Mouse (Mus musculus) mature B cell (primary cell): Measurements from ENCODE around the gene Nptn.
"Not testable (repeated sequence)": the region's sequence is repeated elsewhere in the genome, so short reads cannot be mapped to it uniquely, and the experiment has no call there.

Source experiments
- in situ Hi-C: fragments of 300-500 bp; cut with MboI; formaldehyde crosslinking; loops from 2 replicates; pipeline ENCODE4 v1.14.3; 2019

The Nptn gene

DNA sequence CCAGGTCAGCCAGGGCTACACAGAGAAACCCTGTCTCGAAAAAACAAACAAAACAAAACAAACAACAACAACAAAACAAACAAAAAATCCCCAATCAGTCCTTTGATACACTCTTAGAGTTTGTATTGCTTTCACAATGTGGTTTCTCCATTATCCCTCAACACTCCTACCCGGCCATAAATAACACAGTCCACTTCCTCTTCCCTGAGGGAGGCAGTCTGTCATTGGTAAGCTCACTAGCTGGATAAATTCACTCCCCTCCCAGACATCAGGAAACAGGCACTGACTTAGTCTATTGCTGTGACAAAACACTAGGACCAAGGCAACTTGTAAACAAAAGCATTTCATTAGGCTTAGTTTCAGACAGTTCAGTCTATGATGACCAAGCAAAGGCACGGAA is 21.8 kb upstream of the Nptn start:
- in situ Hi-C loops: no loop called here

- in situ Hi-C loops: not testable (repeated sequence)
Measured at GRCm38 (mm10) chr9:58565945-58566344, 16.1 kb upstream of the Nptn start.

DNA sequence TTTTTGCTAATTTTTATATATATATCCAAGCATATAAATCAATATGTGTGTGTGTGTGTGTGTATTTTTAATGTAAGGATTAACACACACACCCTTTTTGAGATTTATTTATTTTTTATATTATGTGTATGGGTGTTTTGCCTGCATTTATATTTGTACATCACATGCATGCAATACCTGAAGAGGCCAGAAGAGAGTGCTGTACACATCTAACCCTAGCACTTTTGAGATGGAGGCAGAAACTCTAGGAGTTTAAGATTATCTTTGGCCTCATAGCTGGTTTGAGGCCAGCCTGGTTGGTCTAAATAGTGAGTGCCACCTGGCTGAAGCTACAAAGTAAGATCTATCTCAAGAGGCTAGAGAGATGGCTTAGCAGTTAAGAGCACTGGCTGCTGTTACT is 14.4 kb upstream of the Nptn start:
- in situ Hi-C loops: no loop called here

DNA sequence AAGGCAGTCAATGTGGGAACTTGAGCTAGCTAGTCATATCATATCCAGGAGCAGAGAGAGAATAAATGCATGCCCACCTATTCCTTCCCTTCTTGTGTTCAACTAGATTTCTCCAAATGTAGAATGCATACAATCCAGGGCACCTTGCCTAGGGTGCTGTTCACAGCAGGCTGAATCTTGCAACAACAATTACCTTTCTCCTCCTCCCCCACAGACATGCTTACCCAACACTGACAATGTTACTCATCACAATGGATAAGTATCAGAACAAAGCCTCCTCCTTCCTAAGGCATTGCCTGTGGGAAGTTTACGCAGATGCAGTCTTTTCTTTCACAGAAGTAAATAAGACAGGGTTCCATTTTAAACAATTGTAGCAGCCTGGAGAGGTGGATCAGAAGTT is 11.0 kb upstream of the Nptn start:
- in situ Hi-C loops: no loop called here

DNA sequence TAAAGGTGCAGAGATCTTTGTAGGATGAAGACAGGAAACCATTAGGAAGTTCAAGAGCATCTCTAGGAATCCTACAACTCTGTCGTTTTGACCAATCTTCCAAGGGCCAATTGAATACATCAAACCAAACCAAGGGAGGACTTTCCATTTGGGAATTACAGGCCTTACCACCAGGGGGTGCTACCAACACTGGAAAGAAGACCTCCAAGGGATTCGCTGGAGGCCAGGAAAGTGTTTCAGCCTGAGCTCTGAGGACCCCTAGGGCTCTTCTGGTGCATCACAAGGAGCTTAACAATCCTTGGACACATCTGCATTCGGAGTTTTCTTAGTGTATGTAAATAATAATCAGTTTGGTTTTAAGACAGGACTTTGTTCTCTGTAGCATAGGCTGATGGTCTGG is 3.4 kb upstream of the Nptn start:
- in situ Hi-C loops: no loop called here

DNA sequence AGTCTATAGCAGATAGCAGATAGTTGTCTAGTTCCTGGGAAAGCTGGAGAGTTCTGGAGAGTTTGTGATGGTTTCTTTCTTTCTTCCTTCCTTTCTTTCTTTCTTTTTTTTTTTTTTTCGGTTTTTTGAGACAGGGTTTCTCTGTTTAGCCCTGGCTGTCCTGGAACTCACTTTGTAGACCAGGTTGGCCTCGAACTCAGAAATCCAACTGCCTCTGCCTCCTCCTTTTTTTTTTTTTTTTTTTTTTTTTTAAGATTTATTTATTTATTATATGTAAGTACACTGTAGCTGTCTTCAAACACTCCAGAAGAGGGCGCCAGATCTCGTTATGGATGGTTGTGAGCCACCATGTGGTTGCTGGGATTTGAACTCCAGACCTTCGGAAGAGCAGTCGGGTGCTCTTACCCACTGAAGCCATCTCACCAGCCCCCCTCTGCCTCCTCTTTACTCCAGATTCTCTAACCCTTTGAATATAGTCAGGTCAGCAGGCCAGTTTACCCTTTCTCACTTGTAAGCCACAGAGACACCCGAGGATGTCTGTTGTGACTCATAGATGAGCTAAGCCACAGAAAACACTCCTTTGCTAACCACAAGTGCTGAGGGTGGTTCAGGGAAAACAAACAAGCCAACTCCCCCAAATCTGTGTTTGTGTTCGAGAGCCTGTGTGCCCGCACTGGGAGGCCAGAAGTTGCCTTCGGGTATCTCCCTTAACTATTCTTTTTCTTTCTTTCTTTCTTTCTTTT is 1.4 kb upstream of the Nptn start:
- in situ Hi-C loops: not testable (repeated sequence)

- in situ Hi-C loops: no loop called here
Measured at GRCm38 (mm10) chr9:58581283-58581930, 633 bp upstream of the Nptn start.

DNA sequence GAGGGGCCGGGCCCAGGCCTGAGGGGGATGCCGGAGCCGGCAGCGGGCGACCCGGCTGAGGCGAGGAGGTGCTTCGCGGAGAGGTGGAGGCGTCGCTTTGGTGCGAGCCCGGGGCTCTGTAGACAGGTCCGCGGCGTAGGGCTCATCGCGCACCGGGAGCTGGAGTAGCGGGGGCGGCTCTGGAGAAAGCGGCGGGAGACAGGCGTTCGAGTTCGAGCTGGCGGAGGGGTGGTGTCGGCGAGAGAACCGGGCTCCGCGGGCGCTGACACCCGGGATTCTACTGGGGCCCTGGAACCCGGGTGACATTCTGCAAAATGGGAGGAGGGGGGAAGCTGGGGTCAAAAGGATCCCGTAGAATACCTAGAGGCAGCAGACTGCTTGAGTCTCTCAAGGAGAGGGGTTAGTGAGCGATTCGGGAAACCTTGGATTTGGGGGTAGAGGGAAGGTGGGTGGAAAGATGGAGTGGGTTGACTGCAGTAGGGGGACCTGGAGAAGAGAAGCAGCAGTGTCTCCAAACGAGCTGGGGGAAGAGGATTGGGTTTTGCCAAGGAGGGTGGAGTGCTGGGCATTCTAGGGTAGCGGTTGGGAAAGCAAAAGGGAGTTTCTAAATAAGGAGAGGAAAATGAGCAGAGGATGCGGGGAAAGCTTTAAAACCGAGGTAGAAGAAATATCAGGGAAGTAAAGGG is 684 bp downstream of the Nptn start:
- in situ Hi-C loops: no loop called here

- in situ Hi-C loops: no loop called here
Measured at GRCm38 (mm10) chr9:58583267-58583641, 1.2 kb downstream of the Nptn start.

GRCm38 (mm10) chr9:58584323-58584722 is 2.3 kb downstream of the Nptn start:
- in situ Hi-C loops: no loop called here

DNA sequence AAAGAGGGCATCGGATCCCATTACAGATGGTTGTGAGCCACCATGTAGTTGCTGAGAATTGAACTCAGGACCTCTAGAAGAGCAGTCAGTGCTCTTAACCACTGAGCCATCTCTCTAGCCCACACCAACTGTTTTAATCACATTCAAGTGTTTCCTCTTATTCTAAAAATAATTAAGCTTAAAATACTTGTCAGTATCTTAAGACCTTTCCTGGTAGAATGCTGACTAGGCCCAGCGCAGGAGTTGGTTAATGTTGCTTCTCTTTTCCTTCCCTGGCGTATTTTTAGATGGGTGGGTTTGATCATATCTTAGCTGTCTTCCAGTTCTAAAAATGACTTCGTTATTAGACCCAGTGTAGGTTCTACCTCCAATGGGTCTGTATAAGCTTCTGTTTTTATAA is 6.6 kb downstream of the Nptn start:
- in situ Hi-C loops: no loop called here

GRCm38 (mm10) chr9:58595313-58595712 is 13.3 kb downstream of the Nptn start:
- in situ Hi-C loops: no loop called here

DNA sequence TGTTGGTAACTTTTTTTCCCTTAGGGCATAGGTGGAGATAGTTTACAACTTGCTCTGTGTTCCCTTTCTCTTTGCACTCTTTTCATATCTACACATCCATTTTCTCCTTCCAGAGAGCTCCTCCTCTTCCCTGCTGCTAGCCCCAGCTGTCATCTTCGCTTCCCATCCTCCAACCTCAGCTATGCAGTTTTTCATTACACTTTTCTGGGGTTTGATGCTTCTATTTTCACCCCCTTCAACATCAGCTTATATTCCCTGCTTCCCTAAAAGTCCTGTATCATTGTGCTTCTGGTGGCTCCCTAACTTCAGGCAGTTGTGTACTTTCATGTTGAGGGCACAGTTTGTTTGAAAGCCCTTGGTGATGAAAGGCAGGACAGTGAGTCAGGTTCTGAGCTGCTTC is 31.8 kb downstream of the Nptn start:
- in situ Hi-C loops: no loop called here

- in situ Hi-C loops: no loop called here
Measured at GRCm38 (mm10) chr9:58615064-58615938, 33.3 kb downstream of the Nptn start.

- in situ Hi-C loops: no loop called here
Measured at GRCm38 (mm10) chr9:58623009-58623408, 41.0 kb downstream of the Nptn start.

DNA sequence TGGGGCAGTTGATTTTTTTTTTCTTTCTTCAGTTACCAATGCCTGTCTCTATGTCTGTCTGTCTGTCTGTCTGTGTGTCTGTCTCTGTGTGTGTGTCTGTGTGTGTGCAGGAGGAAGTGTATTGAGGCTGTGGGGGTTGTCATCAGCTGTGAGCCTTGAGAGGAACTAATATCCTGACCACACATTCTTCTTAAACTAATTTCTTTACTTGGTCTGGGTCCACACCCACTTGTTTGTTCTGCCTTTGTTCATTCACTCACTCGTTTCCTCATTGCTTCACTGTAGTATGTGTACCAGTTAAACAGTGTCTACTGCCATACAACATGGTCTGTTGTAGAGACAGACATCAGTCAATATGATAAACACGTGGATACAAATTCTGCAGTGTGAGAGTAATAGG is 45.2 kb downstream of the Nptn start:
- in situ Hi-C loops: no loop called here

DNA sequence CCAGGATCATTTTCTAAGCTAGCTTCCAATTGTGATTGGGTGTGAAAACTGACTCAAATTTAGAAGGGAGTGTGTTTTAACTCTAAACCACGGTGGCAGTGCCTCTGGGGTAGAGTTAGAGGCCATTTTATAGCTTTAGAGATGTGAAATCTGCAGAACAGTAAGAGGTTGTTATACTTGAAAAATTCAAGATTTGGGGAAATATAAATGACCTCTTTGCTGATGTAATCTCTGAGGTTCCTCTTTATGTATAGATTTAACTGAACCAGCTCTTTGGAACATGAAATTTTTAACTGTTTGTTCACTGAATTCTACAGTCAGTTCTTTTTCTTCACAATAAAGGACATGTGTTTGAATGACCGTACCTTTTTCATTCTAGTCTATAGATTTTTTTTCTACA is 48.4 kb downstream of the Nptn start:
- in situ Hi-C loops: no loop called here

DNA sequence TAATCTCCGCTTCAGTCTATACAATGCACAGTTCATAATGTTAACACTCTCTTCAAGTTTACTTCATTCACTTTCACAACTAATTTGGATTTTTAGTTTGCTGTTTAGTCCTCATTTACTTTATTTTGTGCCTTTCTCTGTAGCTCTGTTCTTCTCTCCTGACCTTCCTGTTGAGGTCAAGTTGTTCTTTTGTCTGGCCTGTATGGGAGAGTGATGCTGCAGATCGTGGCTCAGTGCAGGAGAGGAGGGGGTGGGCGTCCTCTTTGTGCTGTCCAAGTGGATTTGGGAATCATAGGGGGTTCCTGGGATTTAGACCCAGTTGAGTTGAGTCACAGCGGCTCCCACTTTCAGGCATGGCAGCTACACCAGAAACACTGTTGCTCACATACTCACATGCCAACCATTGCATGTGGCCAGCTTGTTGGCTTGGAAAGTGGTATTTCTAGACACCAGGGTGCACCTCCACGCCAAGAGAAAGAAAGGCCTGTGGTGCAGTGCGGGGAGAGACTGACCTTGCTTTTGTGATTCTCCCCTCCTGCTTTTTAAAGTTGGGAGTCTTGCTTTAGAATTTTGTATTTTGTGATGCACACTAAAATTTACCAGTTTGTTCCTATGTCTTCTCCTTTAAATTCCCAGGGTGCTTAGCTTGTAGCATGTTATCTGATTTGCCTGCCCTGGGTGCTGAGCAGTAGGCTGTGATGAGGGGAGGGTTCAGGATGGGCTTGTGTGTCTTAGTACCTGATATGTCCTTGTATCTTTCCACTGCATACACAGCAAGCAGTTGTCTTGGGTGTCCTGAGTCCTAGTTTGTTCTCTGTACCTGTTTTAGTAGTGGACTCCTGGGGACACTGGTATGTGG is 66.6 kb downstream of the Nptn start:
- in situ Hi-C loops: no loop called here

DNA sequence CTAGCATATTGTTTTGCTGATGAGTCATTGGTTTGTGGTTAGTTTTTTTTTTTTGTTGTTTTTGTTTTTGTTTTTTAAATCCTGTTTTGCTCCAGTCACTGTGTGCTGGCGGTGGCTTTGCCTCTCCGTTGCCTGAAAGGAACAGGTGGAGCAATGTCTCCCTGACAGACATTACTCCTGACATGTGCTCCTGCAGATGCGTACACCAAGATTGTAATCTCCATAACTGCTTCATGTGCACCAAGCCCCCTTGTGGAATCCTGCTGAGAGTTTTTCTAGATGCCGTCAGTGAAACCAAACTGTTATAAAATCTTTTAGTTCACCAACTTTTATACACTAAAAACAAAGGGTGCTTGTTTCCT is 67.2 kb downstream of the Nptn start:
- in situ Hi-C loops: no loop called here

GRCm38 (mm10) chr9:58651993-58652392 is 70.0 kb downstream of the Nptn start:
- in situ Hi-C loops: no loop called here

GRCm38 (mm10) chr9:58654494-58654893 is 72.5 kb downstream of the Nptn start:
- in situ Hi-C loops: no loop called here
